8 mouse cellular contexts compared by ENCODE assay signal in the genomic region with DNA sequence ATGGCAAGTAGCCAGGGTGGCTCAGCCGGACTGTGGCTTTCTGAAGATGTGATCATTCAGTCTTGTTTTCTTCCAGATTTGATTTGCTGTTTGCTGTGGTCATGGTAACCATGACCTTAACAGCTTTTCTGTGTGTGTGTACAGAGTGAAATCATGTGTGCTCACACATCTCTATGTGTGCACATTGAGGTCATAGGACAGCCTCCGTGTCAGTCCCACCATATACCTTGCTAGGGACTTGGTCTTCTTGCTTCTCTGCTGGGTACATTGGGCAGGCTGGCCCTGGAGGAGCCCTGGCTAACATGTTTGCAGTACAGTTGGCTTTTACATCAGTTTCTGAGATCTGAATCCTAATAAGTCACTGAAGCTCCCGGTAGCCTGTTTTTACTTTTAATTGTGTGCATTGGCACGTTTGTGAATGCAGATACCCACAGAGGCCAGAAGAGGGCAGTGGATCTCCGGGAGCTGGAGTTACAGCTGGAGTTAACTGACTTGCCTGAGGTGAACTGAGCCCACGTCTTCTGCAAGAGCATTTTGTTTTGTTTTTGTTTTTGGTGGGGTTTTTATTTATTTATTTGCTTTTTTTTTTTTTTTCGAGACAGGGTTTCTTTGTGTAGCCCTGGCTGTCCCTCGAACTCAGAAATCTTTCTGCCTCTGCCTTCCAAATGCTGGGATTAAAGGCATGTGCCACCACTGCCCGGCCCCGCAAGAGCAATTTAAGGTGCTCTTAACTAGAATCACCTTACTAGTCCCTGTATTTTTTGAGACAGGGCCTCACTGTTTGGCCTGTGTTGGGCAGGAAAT. TPM values are rescaled to one million over a fixed set of nuclear protein-coding genes. Genes with fewer than 3 reads are reported as not detected.
DNase-seq lines count a peak whose midpoint lies in the region; ATAC-seq and TF ChIP-seq lines count a peak whose summit lies in the region.

No protein-coding gene starts in this region.

- H3K27ac ChIP-seq in forebrain, embryonic 10.5 days = no peak overlapping the region
- H3K27ac ChIP-seq in forebrain, embryonic 16.5 days (ENCODE audit: low read length) = no peak overlapping the region
- H3K27ac ChIP-seq in testis, adult 2 months (ENCODE audit: control insufficient read depth, insufficient read depth, low read depth, low read length) = no peak overlapping the region
- H3K27ac ChIP-seq in spleen, adult 2 months (ENCODE audit: insufficient read depth, low read length) = no peak overlapping the region

- WGBS in forebrain, embryonic 10.5 days = 62% methylated on average over 10 of the region's 10 CpGs
- WGBS in forebrain, embryonic 16.5 days = 52% methylated on average over 10 of the region's 10 CpGs
- WGBS in lung, adult 2 months = 45% methylated on average over 10 of the region's 10 CpGs
- 57% methylated on average over 10 of the region's 10 CpGs for WGBS in spleen, adult 2 months

- peak; percentile 40; the same call in 1 of the 2 replicates for TF ChIP-seq CTCF in testis, adult 2 months (IDR thresholded peaks at IDR 0.05; ENCODE audit: control insufficient read depth, insufficient read depth, insufficient replicate concordance, low read depth, low read length)
- peak; percentile 91 for TF ChIP-seq CTCF in lung, adult 2 months (IDR thresholded peaks at IDR 0.05; ENCODE audit: insufficient read depth, low read length)
- peak; percentile 76; the same call in 1 of the 2 replicates for TF ChIP-seq CTCF in spleen, adult 2 months (IDR thresholded peaks at IDR 0.05; ENCODE audit: extremely low read depth, insufficient read depth, insufficient read length, insufficient replicate concordance)

- peaks cover 28% of the 10 kb centered on the region for H3K36me3 ChIP-seq in forebrain, embryonic 10.5 days (replicated peaks)
- H3K36me3 ChIP-seq in forebrain, embryonic 16.5 days (ENCODE audit: control insufficient read depth, insufficient read depth) = no peaks in the 10 kb centered on the region
- H3K36me3 ChIP-seq in testis, adult 2 months (ENCODE audit: control insufficient read depth, insufficient read depth, low read length) = no peaks in the 10 kb centered on the region
- peaks cover 11% of the 10 kb centered on the region for H3K36me3 ChIP-seq in spleen, adult 2 months (ENCODE audit: control insufficient read depth, insufficient read depth, low read length)

- H3K4me3 ChIP-seq in forebrain, embryonic 10.5 days = no peak overlapping the region
- H3K4me3 ChIP-seq in forebrain, embryonic 16.5 days (replicated peaks; ENCODE audit: low read length) = no peak overlapping the region
- H3K4me3 ChIP-seq in testis, adult 2 months (ENCODE audit: control insufficient read depth, low read depth, low read length) = no peak overlapping the region
- H3K4me3 ChIP-seq in lung, adult 2 months (replicated peaks; ENCODE audit: extremely low read depth, low read depth, low read length) = no peak overlapping the region
- no peak overlapping the region for H3K4me3 ChIP-seq in spleen, adult 2 months (ENCODE audit: extremely low read depth, insufficient read depth, insufficient read length)

- no peak for ATAC-seq in forebrain, embryonic 16.5 days
- ATAC-seq in common myeloid progenitor, adult 5-6 weeks (replicated peaks; ENCODE audit: low read depth, poor library complexity, severe bottlenecking) = peak; percentile 92
- peak; percentile 82 to 83 for ATAC-seq in hematopoietic stem cell, adult 5-6 weeks (replicated peaks in 1 of 2; ENCODE audit: insufficient read depth in 1 of 2, low FRiP score in 2 of 2, low TSS enrichment in 1 of 2, low read depth in 1 of 2, poor library complexity in 2 of 2, severe bottlenecking in 2 of 2)

- no peak for TF ChIP-seq POLR2A in testis, adult 2 months (IDR thresholded peaks at IDR 0.05; ENCODE audit: control insufficient read depth, low read depth, low read length)
- no peak for TF ChIP-seq POLR2A in lung, adult 2 months (IDR thresholded peaks at IDR 0.05; ENCODE audit: borderline replicate concordance, extremely low read depth, low read depth, low read length)
- TF ChIP-seq POLR2A in spleen, adult 2 months (IDR thresholded peaks at IDR 0.05; ENCODE audit: low read depth, low read length) = no peak

- DNase-seq in forebrain, embryonic 10.5 days (ENCODE audit: extremely low spot score, low spot score) = peak; percentile 43
- DNase-seq in testis, postnatal 14 days (ENCODE audit: low spot score) = no peak
- DNase-seq in lung, adult 2 months = peak; percentile 45
- DNase-seq in spleen, adult 2 months (ENCODE audit: low read depth in 1 of 2, low spot score in 2 of 2) = peak; percentile 18 to 49

- no peaks in the 10 kb centered on the region for H3K4me1 ChIP-seq in forebrain, embryonic 10.5 days
- no peaks in the 10 kb centered on the region for H3K4me1 ChIP-seq in forebrain, embryonic 16.5 days (replicated peaks; ENCODE audit: control insufficient read depth, insufficient read depth, low read length)
- no peaks in the 10 kb centered on the region for H3K4me1 ChIP-seq in testis, adult 2 months (ENCODE audit: control insufficient read depth, insufficient read depth, low read length)
- H3K4me1 ChIP-seq in lung, adult 2 months (ENCODE audit: control insufficient read depth, insufficient read depth, low read length) = peaks cover 2% of the 10 kb centered on the region; the same call in 1 of the 2 replicates
- H3K4me1 ChIP-seq in spleen, adult 2 months (ENCODE audit: control insufficient read depth, insufficient read depth, insufficient read length) = no peaks in the 10 kb centered on the region

- H3K9ac ChIP-seq in forebrain, embryonic 16.5 days (replicated peaks; ENCODE audit: low read depth, low read length) = no peak overlapping the region

- H3K9me3 ChIP-seq in forebrain, embryonic 10.5 days = no peaks in the 10 kb centered on the region
- H3K9me3 ChIP-seq in forebrain, embryonic 16.5 days (ENCODE audit: control insufficient read depth, low read length) = no peaks in the 10 kb centered on the region

- no peak overlapping the region for H3K4me2 ChIP-seq in forebrain, embryonic 16.5 days (ENCODE audit: low read length)

- no peaks in the 10 kb centered on the region for H3K27me3 ChIP-seq in forebrain, embryonic 10.5 days (ENCODE audit: poor library complexity, severe bottlenecking)
- H3K27me3 ChIP-seq in forebrain, embryonic 16.5 days (replicated peaks; ENCODE audit: control insufficient read depth, insufficient read depth, low read length) = no peaks in the 10 kb centered on the region
- H3K27me3 ChIP-seq in testis, adult 2 months (ENCODE audit: control insufficient read depth, insufficient read depth, low read length) = no peaks in the 10 kb centered on the region
- no peaks in the 10 kb centered on the region for H3K27me3 ChIP-seq in spleen, adult 2 months (ENCODE audit: control insufficient read depth, insufficient read depth, low read length)

RNA-seq across cellular contexts. Expression of gene Crlf3, which starts 38.0 kb away (rescaled TPM):
- polyA plus RNA-seq in forebrain, embryonic 10.5 days (2016; fragmentation: Nextera tagmentation; extraction: Ambion mirVana) = 40.6 and 45.7 TPM in 2 replicates
- 15.8 and 22.0 TPM in 2 replicates for polyA plus RNA-seq in forebrain, embryonic 16.5 days (2015; fragmentation: Nextera tagmentation; extraction: Ambion mirVana)
- 5.0 and 6.3 TPM in 2 replicates for polyA plus RNA-seq in testis, adult 2 months (2012; rRNA removed)
- 89.2 and 106 TPM in 2 replicates for total RNA-seq in common myeloid progenitor, adult 5-6 weeks (2017)
- total RNA-seq in hematopoietic stem cell, adult 5-6 weeks (2017) = 111 and 192 TPM in 2 replicates
- polyA plus RNA-seq in lung, adult 2 months (2012; rRNA removed) = 19.2 and 26.0 TPM in 2 replicates
- 49.7 and 52.2 TPM in 2 replicates for polyA plus RNA-seq in spleen, adult 2 months (2012; rRNA removed)

RNA-seq across cellular contexts. Expression of gene Atad5, which starts 46.4 kb away (rescaled TPM):
- 20.3 and 20.7 TPM in 2 replicates for polyA plus RNA-seq in forebrain, embryonic 10.5 days (2016; fragmentation: Nextera tagmentation; extraction: Ambion mirVana)
- 8.2 and 8.3 TPM in 2 replicates for polyA plus RNA-seq in forebrain, embryonic 16.5 days (2015; fragmentation: Nextera tagmentation; extraction: Ambion mirVana)
- 0.83 and 1.2 TPM in 2 replicates for polyA plus RNA-seq in testis, adult 2 months (2012; rRNA removed)
- 47.1 and 54.9 TPM in 2 replicates for total RNA-seq in common myeloid progenitor, adult 5-6 weeks (2017)
- 36.8 and 38.5 TPM in 2 replicates for total RNA-seq in hematopoietic stem cell, adult 5-6 weeks (2017)
- polyA plus RNA-seq in lung, adult 2 months (2012; rRNA removed) = 0.25 and 0.44 TPM in 2 replicates
- polyA plus RNA-seq in spleen, adult 2 months (2012; rRNA removed) = 0.60 and 0.62 TPM in 2 replicates

RNA-seq across cellular contexts. Expression of gene Suz12, which starts 49.9 kb away (rescaled TPM):
- 23.1 and 23.7 TPM in 2 replicates for polyA plus RNA-seq in forebrain, embryonic 10.5 days (2016; fragmentation: Nextera tagmentation; extraction: Ambion mirVana)
- polyA plus RNA-seq in forebrain, embryonic 16.5 days (2015; fragmentation: Nextera tagmentation; extraction: Ambion mirVana) = 17.5 and 19.2 TPM in 2 replicates
- polyA plus RNA-seq in testis, adult 2 months (2012; rRNA removed) = 4.8 and 6.4 TPM in 2 replicates
- 111 and 149 TPM in 2 replicates for total RNA-seq in common myeloid progenitor, adult 5-6 weeks (2017)
- total RNA-seq in hematopoietic stem cell, adult 5-6 weeks (2017) = 80.1 and 119 TPM in 2 replicates
- polyA plus RNA-seq in lung, adult 2 months (2012; rRNA removed) = 3.3 and 5.1 TPM in 2 replicates
- 3.6 and 4.7 TPM in 2 replicates for polyA plus RNA-seq in spleen, adult 2 months (2012; rRNA removed)

Comparison
In these comparisons a context has a peak if more than half of its experiments do, and no peak if none do; other contexts are left out.
1. CTCF ChIP-seq: peak in every context shown above with its lines; median percentile 91 in lung, adult 2 months; 76 in spleen, adult 2 months; 40 in testis, adult 2 months.